Mouse (Mus musculus) bone marrow macrophage, adult 2 months (primary cell): Measurements from ENCODE around the gene Nalcn. TPM values are rescaled to one million over a fixed set of nuclear protein-coding genes. Genes with fewer than 3 reads are reported as not detected.

ENCODE experiments used
- H3K27ac ChIP-seq: 2 replicates; pipeline ENCODE4 v1.5.1; 2012; ENCODE audit warnings: low read depth, low read length; ENCODE audit not compliant: insufficient read depth
- H3K4me1 ChIP-seq: 2 replicates; pipeline ENCODE4 v1.6.1; 2012; ENCODE audit warnings: low read length; ENCODE audit not compliant: control insufficient read depth, insufficient read depth
- H3K4me3 ChIP-seq: 2 replicates; pipeline ENCODE4 v1.5.1; 2012; ENCODE audit warnings: mild to moderate bottlenecking, low read length, moderate library complexity; ENCODE audit not compliant: insufficient read depth
- CTCF ChIP-seq: IDR thresholded peaks from 2 replicates; pipeline ENCODE4 v1.5.1; 2012; ENCODE audit warnings: low read depth, mild to moderate bottlenecking, low read length, moderate library complexity
- POLR2A ChIP-seq: IDR thresholded peaks from 2 replicates; pipeline ENCODE4 v1.6.1; 2012; ENCODE audit warnings: mild to moderate bottlenecking, low read depth, low read length, borderline replicate concordance
- polyA plus RNA-seq: library from polyadenylated mRNA; stranded (reverse); fragments of >200 nt; gene quantifications from 2 replicates; pipeline ENCODE4 v1.2.4, GENCODE M21; 2012; ENCODE audit not compliant: missing spikeins, insufficient read depth, insufficient read length

The Nalcn gene
- polyA plus RNA-seq, 1 experiment = not detected

GRCm38 (mm10) chr14:123232630-123233206, 394.2 kb downstream of the Nalcn start:
- TF ChIP-seq CTCF (no peak), POLR2A (no peak)
- no peaks in the 10 kb centered on the region for H3K4me1 ChIP-seq
- H3K4me3 ChIP-seq = no peak overlapping the region
- no peak overlapping the region for H3K27ac ChIP-seq

Other genes starting within 250 kb of the Nalcn start
- not detected in 2 replicates for gene Itgbl1, start 32.8 kb upstream of the Nalcn start, polyA plus RNA-seq